Mouse (Mus musculus): ENCODE data around the gene Cd86. TPM values are rescaled to one million over a fixed set of nuclear protein-coding genes. Genes with fewer than 3 reads are reported as not detected.

Gene Cd86
- total RNA-seq (2014; fragmentation: Nextera tagmentation) (not detected in 2 replicates), total RNA-seq (2017) (not detected in 2 replicates)

- peak; percentile 70; the same call in 1 of the 2 replicates for ATAC-seq (replicated peaks; ENCODE audit: low FRiP score, low TSS enrichment, poor library complexity, severe bottlenecking)
These were observed at the start of gene Cd86 for GRCm38 (mm10) chr16:36665782-36666181. TSS of gene Cd86 (minus strand) at chr16:36666081.

GRCm38 (mm10) chr16:36711760-36712159 is 45.9 kb upstream of the Cd86 start:
- no peak for ATAC-seq (replicated peaks; ENCODE audit: low FRiP score, low TSS enrichment, poor library complexity, severe bottlenecking)

GRCm38 (mm10) chr16:36710794-36711193 is 44.9 kb upstream of the Cd86 start:
- no peak for ATAC-seq (replicated peaks; ENCODE audit: low FRiP score, low TSS enrichment, poor library complexity, severe bottlenecking)

- no peak for ATAC-seq (replicated peaks; ENCODE audit: low FRiP score, low TSS enrichment, poor library complexity, severe bottlenecking)
These were observed 43.5 kb upstream of the Cd86 start for GRCm38 (mm10) chr16:36709405-36709804.

GRCm38 (mm10) chr16:36708751-36709150 is 42.9 kb upstream of the Cd86 start:
- ATAC-seq (replicated peaks; ENCODE audit: low FRiP score, low TSS enrichment, poor library complexity, severe bottlenecking), result no peak

GRCm38 (mm10) chr16:36707702-36708423 is 42.0 kb upstream of the Cd86 start:
- no peak for ATAC-seq (replicated peaks; ENCODE audit: low FRiP score, low TSS enrichment, poor library complexity, severe bottlenecking)

GRCm38 (mm10) chr16:36700484-36700883 is 34.6 kb upstream of the Cd86 start:
- ATAC-seq (replicated peaks; ENCODE audit: low FRiP score, low TSS enrichment, poor library complexity, severe bottlenecking), result no peak

GRCm38 (mm10) chr16:36697331-36697730 is 31.4 kb upstream of the Cd86 start:
- ATAC-seq (replicated peaks; ENCODE audit: low FRiP score, low TSS enrichment, poor library complexity, severe bottlenecking), result no peak

GRCm38 (mm10) chr16:36694798-36695290 is 29.0 kb upstream of the Cd86 start:
- no peak for ATAC-seq (replicated peaks; ENCODE audit: low FRiP score, low TSS enrichment, poor library complexity, severe bottlenecking)

- no peak for ATAC-seq (replicated peaks; ENCODE audit: low FRiP score, low TSS enrichment, poor library complexity, severe bottlenecking)
These were observed 28.0 kb upstream of the Cd86 start, which contains the start of gene Ildr1 for GRCm38 (mm10) chr16:36693818-36694413. TSS of gene Ildr1 (plus strand) at chr16:36693978.

GRCm38 (mm10) chr16:36691484-36691883 is 25.6 kb upstream of the Cd86 start:
- ATAC-seq (replicated peaks; ENCODE audit: low FRiP score, low TSS enrichment, poor library complexity, severe bottlenecking), result no peak

- ATAC-seq (replicated peaks; ENCODE audit: low FRiP score, low TSS enrichment, poor library complexity, severe bottlenecking), result no peak
These were observed 22.2 kb upstream of the Cd86 start for GRCm38 (mm10) chr16:36688076-36688475.

- no peak for ATAC-seq (replicated peaks; ENCODE audit: low FRiP score, low TSS enrichment, poor library complexity, severe bottlenecking)
These were observed 18.5 kb upstream of the Cd86 start for GRCm38 (mm10) chr16:36684325-36684918.

- no peak for ATAC-seq (replicated peaks; ENCODE audit: low FRiP score, low TSS enrichment, poor library complexity, severe bottlenecking)
These were observed 15.9 kb upstream of the Cd86 start for GRCm38 (mm10) chr16:36681829-36682228.

GRCm38 (mm10) chr16:36675902-36676301 is 10.0 kb upstream of the Cd86 start:
- no peak for ATAC-seq (replicated peaks; ENCODE audit: low FRiP score, low TSS enrichment, poor library complexity, severe bottlenecking)

- no peak for ATAC-seq (replicated peaks; ENCODE audit: low FRiP score, low TSS enrichment, poor library complexity, severe bottlenecking)
These were observed 9.4 kb upstream of the Cd86 start for GRCm38 (mm10) chr16:36675304-36675703.

- ATAC-seq (replicated peaks; ENCODE audit: low FRiP score, low TSS enrichment, poor library complexity, severe bottlenecking), result no peak
These were observed 8.8 kb upstream of the Cd86 start for GRCm38 (mm10) chr16:36674457-36675204.

- ATAC-seq (replicated peaks; ENCODE audit: low FRiP score, low TSS enrichment, poor library complexity, severe bottlenecking), result no peak
These were observed 7.3 kb upstream of the Cd86 start for GRCm38 (mm10) chr16:36673196-36673595.

GRCm38 (mm10) chr16:36670590-36670989 is 4.7 kb upstream of the Cd86 start:
- ATAC-seq (replicated peaks; ENCODE audit: low FRiP score, low TSS enrichment, poor library complexity, severe bottlenecking), result no peak
